Mouse (Mus musculus): Measurements from ENCODE around the gene Nhlrc2.

DNA sequence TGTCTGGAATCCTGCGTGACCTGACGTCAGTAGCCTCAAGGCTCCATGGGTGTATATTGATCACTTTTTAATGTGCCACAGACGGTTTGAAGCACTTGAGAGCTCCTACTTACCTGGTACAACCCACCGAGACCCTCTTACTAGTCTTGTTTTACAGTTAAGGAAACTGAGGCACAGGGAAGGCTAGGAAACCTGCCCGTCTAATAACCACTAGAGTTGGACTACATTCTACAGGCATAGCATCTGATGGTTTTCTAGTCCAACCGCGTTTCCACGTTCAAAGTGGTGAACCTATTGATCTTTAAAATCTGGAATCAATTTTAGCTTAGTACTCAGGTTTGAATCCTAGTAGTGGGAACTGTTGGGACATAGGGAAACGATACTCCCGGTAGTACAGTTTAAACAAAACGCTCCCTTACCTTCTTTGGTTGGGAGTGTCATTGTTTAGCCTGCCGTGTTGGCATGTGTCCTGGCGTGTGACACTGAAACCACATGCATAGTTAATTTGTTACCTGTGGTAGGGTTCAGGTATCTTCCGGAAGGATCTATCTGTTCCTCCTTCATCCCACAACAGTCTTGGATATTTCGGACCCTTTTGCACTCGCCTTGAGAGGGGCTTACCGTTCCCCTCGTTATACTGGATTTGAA lies 1.1 kb downstream of the Nhlrc2 start:
- TF ChIP-seq CTCF (conservative IDR thresholded peaks at IDR 0.05; ENCODE audit: insufficient read depth, insufficient read length, low read depth, low read length) (no peak), POLR2A (IDR thresholded peaks at IDR 0.05; ENCODE audit: low read depth, low read length) (no peak)

Data from kidney, adult 2 months (tissue).